Mouse (Mus musculus): ENCODE measurements at regions not wholly inside any gene's neighbourhood (a gene's known extent, or its start where the extent isn't known, plus 50 kb on each side); places are given as distances from the start of the nearest gene placed in this dataset.
"Not testable (repeated sequence)": the region's sequence is repeated elsewhere in the genome, so short reads cannot be mapped to it uniquely, and the experiment has no call there.

GRCm38 (mm10) chr17:9066633-9067032, 78.5 kb downstream of the 1700010I14Rik start:
- DNase-seq (ENCODE audit: extremely low spot score), result not testable (repeated sequence)

DNA sequence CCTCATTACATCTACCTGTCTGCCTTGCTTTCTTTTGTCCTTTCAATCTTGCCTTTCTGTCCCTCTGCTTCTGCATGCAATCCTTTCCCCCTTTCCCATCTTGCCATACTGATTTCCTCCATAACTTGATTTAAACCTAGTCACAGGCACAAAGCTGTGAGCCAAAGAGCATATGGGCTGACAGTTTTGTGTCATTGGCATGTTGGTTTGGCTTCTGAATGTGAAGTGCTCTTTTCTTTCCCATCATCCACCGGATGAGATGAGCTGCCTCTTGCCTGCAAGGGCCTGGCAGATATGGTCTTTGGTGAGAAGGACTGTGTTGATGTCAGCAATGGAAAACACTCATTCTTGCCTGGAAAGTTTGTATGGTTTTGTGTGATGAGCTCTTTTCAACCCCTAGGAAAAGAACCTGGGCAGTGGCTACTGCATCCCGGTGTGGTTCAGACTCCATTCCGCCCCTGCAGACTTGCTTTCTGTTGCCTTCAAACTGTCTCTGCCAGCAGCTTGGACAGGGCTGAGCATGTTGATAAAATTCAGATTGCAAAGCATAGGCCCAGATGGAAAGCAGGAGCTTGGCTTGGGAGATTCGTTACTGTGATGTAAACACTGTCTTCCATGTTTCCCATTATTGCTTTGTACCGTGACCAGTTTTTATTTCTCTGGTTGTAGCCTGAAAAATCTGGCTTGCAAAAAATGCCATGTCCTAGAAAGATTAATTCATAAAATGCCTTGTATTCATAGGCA, 80.9 kb downstream of the 1700010I14Rik start:
- DNase-seq (ENCODE audit: extremely low spot score), result no peak

- DNase-seq (ENCODE audit: extremely low spot score), result no peak
Observed at GRCm38 (mm10) chr17:9083629-9084028, 95.5 kb downstream of the 1700010I14Rik start.

DNA sequence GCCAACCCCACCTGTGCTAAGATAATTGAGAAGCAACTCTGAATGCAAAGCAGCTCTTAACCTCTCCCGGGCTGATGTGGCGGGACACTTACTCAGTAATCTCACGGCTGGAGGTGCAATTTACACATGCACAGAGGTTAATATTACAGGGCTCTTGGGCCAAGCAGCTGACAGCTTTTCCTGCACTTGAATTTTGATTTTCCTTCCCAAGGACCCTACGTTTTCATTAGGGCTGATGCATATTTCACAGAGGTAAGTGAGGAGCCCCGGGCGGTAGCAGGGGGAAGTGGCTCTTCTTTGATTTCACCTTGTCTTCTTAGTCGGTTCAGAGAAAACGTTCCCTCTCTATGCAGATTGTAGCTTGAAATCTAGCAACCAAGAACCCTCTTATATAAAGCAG, 139.7 kb downstream of the 1700010I14Rik start:
- DNase-seq (ENCODE audit: extremely low spot score), result no peak

GRCm38 (mm10) chr17:9145605-9146223, 157.6 kb downstream of the 1700010I14Rik start:
- DNase-seq (ENCODE audit: extremely low spot score), result no peak

DNA sequence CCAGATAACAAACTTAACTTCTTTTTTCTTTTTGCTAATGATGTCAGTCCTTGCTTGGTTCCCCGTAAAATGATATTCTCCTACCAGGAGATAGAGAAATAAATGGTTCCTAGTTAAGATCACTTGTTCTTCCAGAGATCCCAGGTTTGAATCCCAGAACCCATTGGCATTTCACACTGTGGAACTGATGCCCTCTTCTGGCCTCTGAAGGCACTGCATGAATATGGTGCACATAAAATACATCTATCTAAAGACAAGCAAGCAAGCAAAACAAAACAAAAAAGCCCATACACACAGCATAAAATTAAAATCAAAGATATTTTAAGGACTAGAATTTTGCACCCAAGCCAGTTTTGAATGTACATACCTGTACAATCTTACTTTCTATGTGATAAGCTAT, 162.5 kb downstream of the 1700010I14Rik start:
- no peak for DNase-seq (ENCODE audit: extremely low spot score)

GRCm38 (mm10) chr17:9162148-9162547, 174.0 kb downstream of the 1700010I14Rik start:
- DNase-seq (ENCODE audit: extremely low spot score), result no peak

DNA sequence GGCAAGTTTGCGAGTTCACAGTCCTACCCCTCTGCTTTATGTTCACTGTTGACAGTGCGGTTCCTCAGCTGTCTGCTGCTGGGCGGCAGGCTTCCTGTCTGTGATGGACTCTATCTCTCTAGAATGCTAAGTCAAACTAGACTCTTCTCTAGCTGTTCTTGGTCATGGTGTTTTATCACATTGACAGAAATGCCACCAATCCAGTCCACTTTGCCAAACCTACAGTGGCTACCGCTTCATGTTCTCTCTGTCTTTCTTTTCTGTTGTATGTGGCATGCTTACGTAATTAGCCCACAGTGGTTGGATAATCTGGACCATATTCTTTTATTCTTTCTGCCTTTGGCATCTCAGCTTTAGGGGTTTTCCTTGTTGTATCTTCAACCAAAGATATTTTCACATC, 174.5 kb downstream of the 1700010I14Rik start:
- DNase-seq (ENCODE audit: extremely low spot score), result no peak

DNA sequence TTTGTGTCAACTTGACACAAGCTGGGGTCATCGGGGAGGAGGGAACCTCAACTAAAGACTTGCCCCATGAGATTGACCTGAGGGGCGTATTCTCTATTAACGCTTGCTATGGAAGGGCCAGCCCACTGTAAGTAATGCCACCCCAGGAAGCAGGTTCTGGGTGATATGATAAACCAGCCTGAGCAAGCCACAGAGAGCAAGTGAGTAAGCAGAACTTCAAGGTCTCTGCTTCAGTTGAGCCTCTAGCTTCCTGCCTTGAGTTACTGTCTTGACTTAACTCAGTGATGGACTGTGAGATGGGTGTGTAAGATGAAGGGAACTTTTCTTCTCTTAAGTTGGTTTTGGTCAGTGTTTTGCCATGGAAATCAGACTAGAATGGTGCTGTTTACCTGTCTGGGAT, 175.2 kb downstream of the 1700010I14Rik start:
- DNase-seq (ENCODE audit: extremely low spot score), result no peak

- DNase-seq (ENCODE audit: extremely low spot score), result no peak
Observed at GRCm38 (mm10) chr17:9164501-9164900, 176.4 kb downstream of the 1700010I14Rik start.

DNA sequence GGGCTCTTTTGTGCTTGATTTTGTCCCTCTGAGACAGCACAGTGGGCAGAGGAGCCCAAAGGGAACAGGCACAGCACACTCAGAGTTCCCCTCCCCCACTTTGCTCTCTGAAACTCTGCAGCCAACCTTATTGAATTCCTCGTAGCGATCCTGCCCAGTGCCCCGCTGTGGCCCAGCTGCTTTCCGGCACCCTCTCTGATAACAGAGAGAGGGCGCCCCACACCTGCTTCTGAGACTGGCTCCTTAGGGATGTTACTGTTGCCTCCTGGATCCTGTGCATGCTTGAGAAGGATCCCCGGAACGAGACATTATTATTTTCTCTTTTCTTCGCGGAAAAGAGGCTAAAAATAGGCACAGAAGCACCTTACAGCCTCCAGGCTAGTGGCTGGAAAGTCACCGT, 179.0 kb downstream of the 1700010I14Rik start:
- no peak for DNase-seq (ENCODE audit: extremely low spot score)

- DNase-seq (ENCODE audit: extremely low spot score), result peak; percentile 70
Observed at GRCm38 (mm10) chr17:9167571-9168201, 179.6 kb downstream of the 1700010I14Rik start.

GRCm38 (mm10) chr17:9168411-9168810, 180.3 kb downstream of the 1700010I14Rik start:
- DNase-seq (ENCODE audit: extremely low spot score), result peak; percentile 82

DNA sequence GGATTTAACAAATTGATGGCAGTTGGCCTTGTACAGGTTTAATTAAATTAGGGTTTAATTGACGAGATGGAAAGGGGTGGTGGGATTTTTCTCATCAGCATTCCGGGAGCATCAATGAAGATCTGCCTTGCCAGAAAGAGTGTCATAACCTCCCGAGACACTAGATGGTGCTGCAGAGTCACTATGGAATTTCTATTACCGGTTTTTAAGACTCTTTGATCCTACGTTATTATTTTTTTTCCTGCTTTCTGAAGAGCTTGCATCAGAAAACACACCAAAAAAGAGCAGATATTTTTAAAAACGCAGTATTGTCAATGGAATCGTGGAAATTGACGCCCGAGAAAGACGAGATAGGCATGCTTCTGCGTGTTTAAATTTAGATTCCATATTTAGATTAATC, 181.2 kb downstream of the 1700010I14Rik start:
- DNase-seq (ENCODE audit: extremely low spot score), result peak; percentile 70

DNA sequence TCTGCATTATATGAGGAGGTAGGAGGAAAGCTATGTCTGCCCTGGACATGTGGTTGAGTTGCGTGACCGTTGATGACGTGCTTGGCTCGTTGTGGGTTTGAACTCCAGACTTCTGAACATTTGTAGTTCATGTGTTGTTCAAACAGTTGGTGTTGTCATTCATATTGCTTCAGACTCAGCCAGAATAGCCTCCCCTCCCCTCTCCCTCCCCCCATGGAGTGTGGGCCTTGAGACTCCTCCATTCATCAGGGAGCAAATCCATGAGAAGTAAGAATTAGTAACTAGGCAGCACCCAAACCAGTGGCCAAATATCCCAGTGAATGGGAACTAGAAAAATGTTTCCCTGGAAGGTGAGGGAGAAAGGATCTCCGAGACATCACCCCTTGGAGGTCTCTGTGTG, 209.0 kb downstream of the 1700010I14Rik start:
- no peak for DNase-seq (ENCODE audit: extremely low spot score)

GRCm38 (mm10) chr17:9200386-9200785, 212.3 kb downstream of the 1700010I14Rik start:
- DNase-seq (ENCODE audit: extremely low spot score), result no peak

DNA sequence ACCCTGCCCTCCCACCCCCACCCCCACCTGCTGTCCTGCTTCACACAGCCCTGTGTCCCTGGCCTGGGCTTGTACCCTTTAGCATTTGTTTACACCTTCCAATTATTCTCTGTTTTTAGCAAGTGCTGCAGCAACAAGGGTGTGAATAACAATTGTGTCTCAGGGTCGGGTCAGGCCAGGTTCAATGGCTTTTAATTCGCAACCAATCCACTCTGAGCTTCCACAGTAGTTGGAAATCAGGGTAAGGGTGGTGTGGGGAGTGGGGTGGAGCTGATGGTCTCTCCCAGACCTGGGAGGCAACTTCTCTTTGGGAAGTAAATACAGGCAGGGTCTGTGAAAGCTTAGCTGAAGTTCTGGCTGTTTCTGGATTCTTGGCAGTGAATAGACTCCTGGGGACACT, 214.4 kb downstream of the 1700010I14Rik start:
- no peak for DNase-seq (ENCODE audit: extremely low spot score)

DNA sequence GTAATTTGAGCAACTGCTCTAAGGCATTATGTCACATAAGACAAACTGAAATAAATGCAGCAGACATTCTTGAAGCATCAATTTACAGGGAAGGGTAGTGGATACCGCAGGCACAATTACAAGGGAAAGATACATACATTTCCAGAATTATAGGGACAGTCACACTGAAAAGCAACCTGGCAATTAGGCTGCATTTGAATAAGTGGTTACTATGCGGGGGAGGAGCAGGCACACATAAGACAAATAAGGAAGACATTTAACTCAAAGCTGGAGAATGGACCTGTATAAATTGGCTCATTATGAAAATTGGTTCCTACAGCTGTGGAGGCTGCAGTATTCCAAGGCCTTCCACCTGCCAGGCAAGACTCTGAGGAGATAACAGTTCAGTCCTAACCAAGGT, 211.2 kb upstream of the Gm17728 start:
- no peak for DNase-seq (ENCODE audit: extremely low spot score)

DNA sequence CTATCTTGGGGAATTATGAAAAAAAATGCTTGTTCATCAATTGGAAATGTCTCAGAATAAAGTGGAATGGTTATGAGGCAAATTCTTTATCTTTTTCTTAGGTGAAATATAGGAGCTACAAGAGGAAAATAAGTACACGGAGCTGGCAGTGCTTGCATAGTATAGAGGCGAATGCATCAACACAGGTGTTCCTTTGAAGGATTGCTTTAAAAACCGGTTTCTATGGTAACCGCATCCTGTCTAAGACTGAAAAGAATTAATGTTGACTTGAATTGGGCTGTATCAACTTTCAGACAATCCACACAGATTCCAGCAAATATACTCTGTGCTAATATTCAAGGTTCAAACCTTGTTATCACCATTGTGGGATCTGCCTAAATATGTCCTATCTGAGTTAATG, 198.8 kb upstream of the Gm17728 start:
- no peak for DNase-seq (ENCODE audit: extremely low spot score)

GRCm38 (mm10) chr17:9227872-9228575, 193.8 kb upstream of the Gm17728 start:
- DNase-seq (ENCODE audit: extremely low spot score), result peak; percentile 5

DNA sequence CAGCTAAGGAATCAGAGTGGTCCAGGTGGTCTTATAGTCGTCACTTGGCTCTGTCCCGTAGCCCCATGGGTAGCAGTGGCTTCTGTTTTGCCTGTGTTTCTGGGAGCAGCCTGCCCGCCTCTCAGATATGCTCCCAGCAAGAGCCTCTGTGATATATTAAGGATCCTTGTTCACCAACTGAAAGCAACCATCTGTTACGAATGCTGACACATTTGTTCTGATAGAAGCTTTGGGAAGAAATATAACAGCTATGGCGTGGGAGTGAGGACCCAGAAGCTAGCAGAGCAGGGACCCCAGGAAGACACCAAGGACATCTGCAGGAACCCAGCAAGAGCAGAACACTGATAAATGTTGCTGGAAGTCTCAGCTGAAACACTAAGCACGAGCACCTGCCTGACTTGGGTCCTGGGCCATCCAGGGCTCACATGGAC, 186.7 kb upstream of the Gm17728 start:
- DNase-seq (ENCODE audit: extremely low spot score), result no peak

DNA sequence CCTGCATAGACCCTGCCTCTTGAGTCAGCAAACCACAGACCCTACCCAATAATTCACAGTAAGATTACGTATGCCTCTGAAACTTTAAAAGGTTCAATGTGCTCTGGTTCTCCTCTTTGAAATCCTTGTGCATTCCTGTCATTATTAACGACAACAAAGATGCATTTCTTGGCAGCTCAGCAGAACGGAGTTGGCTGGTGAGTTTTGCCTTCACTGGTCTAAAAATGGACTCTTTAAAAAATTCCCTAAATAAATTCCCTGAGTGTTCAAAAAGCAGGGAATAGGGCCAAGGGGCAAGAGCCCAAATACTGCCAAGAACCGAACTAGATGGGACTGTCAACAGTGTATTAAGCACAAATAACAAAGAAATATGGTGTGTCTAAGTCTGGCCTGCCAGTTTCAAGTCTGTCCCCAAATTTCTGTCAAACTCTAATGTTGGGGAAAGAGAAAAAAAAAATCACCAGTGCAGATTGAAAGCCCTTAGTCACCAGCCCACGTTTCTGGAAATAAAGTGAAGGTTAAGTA, 163.2 kb upstream of the Gm17728 start:
- no peak for DNase-seq (ENCODE audit: extremely low spot score)
